Mouse (Mus musculus): ENCODE measurements around the gene Ripply1.
"Not testable (repeated sequence)": the region's sequence is repeated elsewhere in the genome, so short reads cannot be mapped to it uniquely, and the experiment has no call there.

Gene Ripply1

DNA sequence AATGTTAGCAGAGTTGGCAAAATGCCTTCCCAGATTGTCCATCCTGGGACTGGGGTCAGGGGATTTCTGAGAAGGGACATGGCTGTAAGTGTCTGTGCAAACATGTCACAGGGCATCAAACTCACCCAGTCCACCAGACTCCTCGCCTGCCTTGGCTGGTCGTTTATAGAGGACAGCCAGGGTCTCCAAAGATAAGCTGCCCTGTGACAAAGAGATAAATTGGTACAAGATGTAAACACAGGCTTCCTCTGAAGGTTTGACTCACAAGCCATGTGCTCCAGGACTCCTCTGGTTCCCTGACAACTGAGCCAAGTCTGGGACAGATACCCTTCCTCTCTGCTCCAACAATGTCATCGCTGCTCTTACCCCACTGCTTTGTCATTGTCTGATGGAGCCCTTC lies 1.2 kb downstream of the Ripply1 start:
- DNase-seq (ENCODE audit: low read depth, low spot score), result no peak

DNA sequence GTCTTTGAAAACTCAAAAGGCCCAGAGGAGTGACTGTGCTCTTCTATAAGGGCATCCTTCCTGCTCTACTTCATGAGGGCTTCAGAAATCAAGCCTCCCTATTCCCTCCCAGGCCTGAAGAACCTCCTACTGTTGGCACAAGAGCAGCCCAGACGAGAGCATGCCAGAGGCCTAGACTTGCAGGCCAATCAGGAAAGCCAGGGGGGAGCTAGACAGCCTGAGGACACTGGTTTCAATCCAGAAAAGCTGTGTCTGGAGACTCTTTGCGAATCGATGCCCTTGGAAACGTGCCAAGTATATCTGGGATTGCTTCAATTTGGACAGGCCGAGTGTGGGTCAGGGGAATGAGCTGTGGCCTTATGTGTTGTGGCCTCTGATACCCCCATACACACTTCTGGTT lies 2.8 kb downstream of the Ripply1 start:
- no peak for DNase-seq (ENCODE audit: low read depth, low spot score)

DNA sequence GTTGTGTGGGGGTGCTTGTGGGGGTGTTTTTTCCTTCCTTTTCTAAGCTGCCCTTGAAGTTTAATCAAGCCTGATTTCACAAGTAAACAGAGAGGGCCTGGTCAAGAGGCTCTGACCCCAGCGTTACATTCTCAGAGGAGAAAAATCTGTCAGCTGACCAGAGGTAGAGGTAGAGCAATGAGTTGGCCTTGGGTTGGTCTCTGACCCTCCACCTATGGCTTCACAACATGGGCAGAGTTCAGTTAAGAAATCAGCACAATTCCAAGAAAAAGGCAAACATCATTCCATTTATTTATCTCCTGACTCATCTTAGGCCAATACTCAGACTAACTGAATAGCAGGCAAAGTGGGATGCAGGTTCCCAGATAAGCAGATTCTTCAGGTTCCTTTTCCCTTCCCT lies 3.3 kb downstream of the Ripply1 start:
- DNase-seq (ENCODE audit: low read depth, low spot score), result no peak

DNA sequence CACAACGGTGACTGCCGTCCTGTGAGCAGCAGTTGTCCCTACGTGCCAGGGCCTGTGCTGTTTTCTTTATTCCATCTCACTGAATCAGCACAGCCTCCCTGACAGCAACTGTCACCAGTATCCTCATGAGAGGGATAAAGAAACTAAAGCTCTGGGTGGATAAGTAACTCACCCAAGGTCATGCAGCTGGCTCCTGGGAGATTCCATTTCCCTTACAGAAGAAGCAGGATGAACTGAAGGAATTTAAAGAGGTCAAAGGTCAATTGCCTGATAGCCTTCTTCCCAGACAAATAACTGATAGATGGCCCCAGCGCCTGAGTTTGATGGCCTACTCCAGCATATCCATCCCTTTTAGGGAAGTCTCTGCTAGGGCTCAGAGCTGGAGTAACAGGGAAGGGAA lies 4.8 kb downstream of the Ripply1 start:
- DNase-seq (ENCODE audit: low read depth, low spot score), result peak; percentile 54

DNA sequence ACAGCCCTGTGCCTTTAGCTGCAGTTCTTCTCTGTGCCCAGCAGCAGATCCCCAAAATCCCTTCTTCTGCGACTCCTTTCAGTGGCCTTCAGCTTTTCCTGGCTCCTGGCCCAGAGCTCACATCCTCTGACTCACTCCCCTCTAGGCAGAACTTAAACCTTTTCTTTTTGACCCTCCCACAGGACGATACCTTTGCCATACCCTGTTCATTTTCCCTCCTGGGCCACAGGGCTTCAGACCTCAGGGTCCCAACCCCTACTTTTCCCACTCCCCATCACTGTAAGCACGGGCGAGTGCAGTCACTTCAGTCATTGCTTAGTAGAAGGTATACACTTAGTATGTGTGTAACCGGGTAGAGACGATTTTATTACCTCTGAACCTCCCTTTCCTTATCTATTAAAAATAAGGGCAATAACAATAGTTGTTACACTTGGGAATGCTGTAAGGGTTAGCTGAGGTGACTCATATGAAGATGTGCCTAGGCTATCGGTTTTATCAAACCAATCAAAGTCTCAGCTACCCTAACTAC lies 7.0 kb downstream of the Ripply1 start:
- DNase-seq (ENCODE audit: low read depth, low spot score), result no peak

DNA sequence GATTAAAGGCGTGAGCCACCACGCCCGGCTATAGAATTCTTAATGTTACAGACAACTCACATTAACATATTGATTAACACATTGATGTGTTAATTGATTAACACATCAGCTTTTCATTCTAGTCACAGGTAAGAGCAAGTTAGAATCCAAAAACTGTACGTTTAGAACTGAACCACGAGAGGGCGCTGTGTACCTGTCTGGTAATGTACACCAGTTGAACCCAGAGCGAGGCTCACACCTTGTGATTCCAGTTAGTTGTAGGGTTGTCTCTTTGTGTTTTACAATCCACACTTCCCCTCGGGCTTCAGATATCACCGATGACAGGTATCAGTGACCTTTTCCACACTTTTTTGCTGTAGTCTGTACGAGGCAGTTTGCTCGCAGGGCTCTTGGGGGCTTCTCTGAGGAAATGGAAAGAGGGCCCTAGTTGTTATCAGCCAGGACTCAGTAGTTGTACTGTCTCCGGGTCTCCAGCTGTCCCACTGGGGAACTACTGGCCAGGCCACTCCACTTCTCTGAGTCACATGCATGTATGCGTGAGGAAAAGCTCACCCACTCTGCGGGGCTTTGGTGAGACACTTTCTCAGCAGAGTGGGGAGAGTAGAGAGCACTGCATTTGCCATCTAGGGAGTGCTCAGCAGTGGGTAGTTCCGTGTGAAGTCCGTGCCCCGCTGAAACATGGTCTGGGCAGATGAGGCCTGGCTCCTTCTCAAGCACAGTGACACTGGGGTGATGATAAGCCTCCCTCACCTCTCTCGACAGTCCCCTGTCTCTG lies 7.7 kb downstream of the Ripply1 start:
- DNase-seq (ENCODE audit: low read depth, low spot score), result peak; percentile 78

DNA sequence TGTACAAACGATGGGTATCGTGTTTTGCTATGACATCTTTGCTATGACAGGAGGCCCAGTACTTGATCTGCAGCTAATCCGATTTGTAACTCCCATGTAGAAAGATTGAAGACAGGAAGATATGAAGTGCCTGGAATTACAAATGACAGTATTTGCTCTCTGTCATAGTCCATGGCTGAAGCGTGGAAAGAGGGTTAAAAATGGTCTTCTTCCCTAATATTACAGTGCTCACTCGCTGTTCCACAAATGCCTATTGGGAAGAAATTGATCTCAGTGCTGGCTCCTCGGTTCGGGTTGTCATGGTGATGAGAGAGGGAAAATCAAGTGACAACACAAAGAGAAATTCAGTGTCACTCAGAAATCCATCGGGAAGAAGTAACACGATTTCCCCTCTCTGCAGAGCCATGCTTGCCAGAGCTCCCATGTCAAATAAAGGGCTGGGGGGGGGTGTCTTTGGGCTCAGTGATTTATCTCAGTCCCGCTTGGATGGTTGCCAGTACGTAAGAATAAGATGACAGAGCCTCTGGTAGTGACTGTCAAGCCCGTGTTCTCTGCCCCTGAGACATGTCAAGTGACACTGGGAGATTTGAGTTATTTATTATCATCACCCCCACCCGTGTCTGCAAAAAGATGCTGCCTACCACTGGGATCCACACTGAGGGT lies 12.0 kb downstream of the Ripply1 start:
- DNase-seq (ENCODE audit: low read depth, low spot score), result no peak

DNA sequence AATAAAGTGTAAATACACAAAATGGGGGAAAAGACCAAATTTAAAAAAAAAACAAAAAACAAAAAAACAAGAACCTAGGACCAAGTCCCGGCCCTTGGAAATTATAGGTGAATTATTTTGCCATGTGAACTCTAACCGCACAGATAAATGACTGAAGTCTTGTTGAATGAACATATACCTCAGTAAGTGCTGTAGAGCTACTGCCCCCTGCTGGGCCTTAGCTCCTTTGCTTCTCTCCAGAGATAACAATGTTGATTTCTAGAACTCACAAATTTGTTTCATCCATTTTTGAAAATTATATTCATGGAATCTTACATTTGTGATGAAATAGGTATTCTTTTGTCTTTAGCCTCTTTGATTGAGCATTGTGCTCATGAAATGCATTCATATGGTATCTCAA lies 19.6 kb downstream of the Ripply1 start:
- peak; percentile 22 for DNase-seq (ENCODE audit: low read depth, low spot score)

DNA sequence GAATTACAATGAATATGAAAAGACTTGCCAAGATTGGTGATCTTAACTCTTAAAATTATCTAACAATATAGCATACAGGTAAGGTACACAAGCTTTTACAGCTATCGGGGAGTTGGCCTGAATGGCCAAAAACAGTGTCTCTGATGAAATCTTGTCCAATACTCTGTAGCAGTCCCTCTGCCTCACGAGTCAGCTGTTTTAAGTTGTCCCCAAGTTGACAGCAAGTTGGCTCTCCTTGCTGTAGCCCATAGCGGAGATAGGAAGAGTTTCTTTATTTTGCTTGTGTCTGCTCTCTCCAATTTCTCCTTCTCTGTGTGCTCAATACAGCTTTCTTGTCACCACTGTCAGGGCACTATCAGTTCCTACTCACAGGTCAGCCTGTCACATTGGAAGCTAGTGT lies 23.5 kb downstream of the Ripply1 start:
- not testable (repeated sequence) for DNase-seq (ENCODE audit: low read depth, low spot score)

DNA sequence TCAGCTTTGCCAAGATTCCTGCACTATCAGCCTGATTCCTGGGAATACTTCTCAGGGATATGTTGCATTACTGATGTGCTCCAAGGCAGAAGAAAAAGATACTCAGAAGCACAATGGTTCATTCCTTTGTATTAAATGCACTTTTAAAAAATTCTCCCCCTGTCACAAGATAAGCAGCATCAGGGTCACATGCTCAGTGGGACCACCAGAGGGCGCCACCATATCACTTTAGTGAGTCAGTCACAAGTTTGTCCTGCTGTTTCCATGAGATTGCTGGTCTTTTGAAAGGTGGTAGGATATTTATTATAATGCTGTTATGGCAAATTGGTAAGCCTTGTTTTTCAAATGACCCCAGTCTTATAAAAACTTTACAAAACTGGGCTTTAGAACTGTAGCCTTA lies 30.3 kb downstream of the Ripply1 start:
- peak; percentile 33 for DNase-seq (ENCODE audit: low read depth, low spot score)

DNA sequence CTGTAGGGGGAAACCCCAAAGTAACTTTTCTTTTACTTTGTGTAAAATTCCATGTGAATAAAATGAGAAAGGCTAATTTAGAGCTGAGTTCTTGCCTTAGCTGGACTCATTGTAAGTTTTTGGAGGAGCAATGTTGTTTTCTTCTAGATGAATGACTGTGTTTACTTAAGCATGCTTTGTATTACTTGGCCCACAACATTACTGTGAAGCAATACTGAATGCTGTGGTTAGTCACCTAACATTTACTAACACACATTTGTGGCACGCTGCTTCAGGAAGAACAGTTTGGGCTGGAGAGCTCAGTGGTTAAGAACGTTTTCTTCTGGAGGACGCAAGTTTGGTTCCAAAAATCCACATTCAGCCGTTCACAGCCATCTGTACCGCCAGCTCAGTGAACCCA lies 45.1 kb downstream of the Ripply1 start:
- DNase-seq (ENCODE audit: low read depth, low spot score), result no peak

DNA sequence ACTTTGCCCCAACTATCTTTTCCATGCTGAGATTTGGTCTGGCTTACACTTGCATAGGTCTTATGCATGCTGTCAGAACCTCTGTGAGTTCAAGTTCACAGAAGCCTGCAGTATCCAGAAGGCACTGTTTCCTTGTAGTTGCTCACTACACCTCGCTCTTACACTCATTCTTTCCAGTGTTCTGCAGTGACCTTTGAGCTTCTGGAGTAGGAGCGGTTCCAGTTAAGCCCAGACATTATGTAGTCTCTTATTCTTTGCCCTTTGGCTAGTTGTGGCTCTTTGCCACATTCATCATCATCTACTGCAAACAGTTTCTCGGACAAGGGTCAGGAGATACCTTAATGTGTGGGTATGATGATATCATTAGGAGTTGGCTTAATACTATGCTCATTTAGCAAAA lies 51.6 kb downstream of the Ripply1 start:
- DNase-seq (ENCODE audit: low read depth, low spot score), result no peak

All from ES-CJ7 (cell line).